Mouse (Mus musculus): ENCODE data around the gene Znrf1. TPM values are rescaled to one million over a fixed set of nuclear protein-coding genes. Genes with fewer than 3 reads are reported as not detected.

Znrf1 gene
- polyA plus RNA-seq, 1 experiment from 2014 or later = 64.1 TPM

DNA sequence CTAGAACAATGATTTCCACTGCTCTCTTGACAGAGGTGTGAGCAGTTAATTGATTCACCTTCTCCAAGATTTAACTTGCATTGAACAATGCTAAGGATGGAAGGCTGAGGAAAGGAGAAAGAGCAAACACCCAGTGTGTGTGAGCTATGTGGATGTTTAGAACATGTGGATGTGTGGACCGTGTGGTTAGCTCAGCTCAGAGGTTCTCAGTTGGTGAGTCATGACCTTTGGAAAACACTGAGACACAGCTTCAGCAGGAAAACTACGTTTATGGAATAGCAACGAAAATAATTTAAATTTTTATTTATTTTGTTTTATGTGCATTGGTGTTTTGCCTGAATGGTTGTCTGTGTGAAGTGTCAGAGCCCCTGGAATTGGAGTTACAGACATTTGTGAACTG is 54.3 kb downstream of the Znrf1 start:
- DNase-seq (ENCODE audit: low spot score) = no peak
- 0 out of 2 replicates have a peak, but pooled peaks cover 2% of the 10 kb centered on the region for H3K4me1 ChIP-seq (replicated peaks; ENCODE audit: control insufficient read depth, insufficient read depth, low read length)
- H3K27me3 ChIP-seq (ENCODE audit: control insufficient read depth, insufficient read depth, low read length) = no peaks in the 10 kb centered on the region
- H3K9me3 ChIP-seq (ENCODE audit: control insufficient read depth, low read length) = no peaks in the 10 kb centered on the region
- H3K9ac ChIP-seq (ENCODE audit: low read length) = no peak overlapping the region
- H3K4me3 ChIP-seq (ENCODE audit: low read depth, low read length) = no peak overlapping the region
- no peak for ATAC-seq (replicated peaks; ENCODE audit: low FRiP score)
- H3K36me3 ChIP-seq (ENCODE audit: control insufficient read depth, insufficient read depth, low read length) = no peaks in the 10 kb centered on the region
- no peak overlapping the region for H3K4me2 ChIP-seq (ENCODE audit: low read depth, low read length, severe bottlenecking)
- H3K27ac ChIP-seq (ENCODE audit: low read depth, low read length) = no peak overlapping the region
- WGBS = 87% methylated on average over 3 of the region's 3 CpGs

DNA sequence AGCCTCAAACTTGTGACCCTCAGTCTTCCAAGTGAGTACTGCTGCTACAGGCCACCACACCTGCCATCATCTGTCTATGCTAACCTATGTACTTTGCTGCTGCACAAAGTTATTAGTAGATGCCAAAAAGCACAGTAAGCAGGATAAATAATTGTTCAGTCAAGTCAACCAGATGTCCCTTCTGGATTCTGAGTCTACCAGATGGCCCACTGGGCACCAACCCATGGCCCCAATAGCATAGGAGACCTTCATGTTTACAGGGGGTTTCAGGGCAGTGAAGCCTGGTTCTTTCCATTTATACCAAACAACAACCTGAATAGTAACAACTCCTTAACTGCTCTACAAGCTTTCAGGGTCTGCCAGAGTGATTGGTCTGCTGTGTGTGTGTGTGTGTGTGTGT is 55.3 kb downstream of the Znrf1 start:
- no peak overlapping the region for H3K4me3 ChIP-seq (ENCODE audit: low read depth, low read length)
- H3K4me2 ChIP-seq (ENCODE audit: low read depth, low read length, severe bottlenecking) = no peak overlapping the region
- no peaks in the 10 kb centered on the region for H3K36me3 ChIP-seq (ENCODE audit: control insufficient read depth, insufficient read depth, low read length)
- no peak overlapping the region for H3K9ac ChIP-seq (ENCODE audit: low read length)
- ATAC-seq (replicated peaks; ENCODE audit: low FRiP score) (no peak), DNase-seq (ENCODE audit: low spot score) (no peak)
- no peaks in the 10 kb centered on the region for H3K27me3 ChIP-seq (ENCODE audit: control insufficient read depth, insufficient read depth, low read length)
- H3K4me1 ChIP-seq (replicated peaks; ENCODE audit: control insufficient read depth, insufficient read depth, low read length) = 0 out of 2 replicates have a peak, but pooled peaks cover 2% of the 10 kb centered on the region
- H3K27ac ChIP-seq (ENCODE audit: low read depth, low read length) = no peak overlapping the region
- H3K9me3 ChIP-seq (ENCODE audit: control insufficient read depth, low read length) = no peaks in the 10 kb centered on the region

DNA sequence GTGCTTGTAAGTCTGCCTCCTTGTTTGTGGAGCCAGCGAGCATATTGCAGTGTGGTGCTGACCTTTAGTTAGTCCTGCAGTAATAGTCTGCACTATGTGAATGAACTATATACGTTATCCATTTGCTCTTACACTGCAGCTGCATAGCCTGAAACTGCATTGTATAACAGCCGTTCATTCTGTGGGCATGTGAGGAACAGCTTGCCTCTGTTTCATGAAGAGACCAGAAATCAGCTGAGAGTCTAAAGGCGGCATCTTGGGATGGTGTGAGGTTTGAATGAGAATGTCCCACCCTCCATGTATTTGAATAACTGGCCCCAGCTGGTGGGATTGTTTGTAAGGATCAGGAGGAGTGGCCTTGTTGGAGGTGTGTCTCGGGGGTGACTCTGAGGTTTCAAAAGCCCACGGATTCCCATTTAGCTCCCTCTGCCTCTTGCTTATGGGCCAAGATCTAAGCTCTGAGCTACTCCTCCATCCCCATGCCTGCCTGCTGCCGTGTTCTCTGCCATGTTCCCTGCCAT is 56.6 kb downstream of the Znrf1 start:
- Histone ChIP-seq H3K9me3 (ENCODE audit: control insufficient read depth, low read length) (no peaks in the 10 kb centered on the region), H3K27ac (ENCODE audit: low read depth, low read length) (no peak overlapping the region), H3K9ac (ENCODE audit: low read length) (no peak overlapping the region), H3K36me3 (ENCODE audit: control insufficient read depth, insufficient read depth, low read length) (no peaks in the 10 kb centered on the region), H3K4me3 (ENCODE audit: low read depth, low read length) (no peak overlapping the region), H3K27me3 (ENCODE audit: control insufficient read depth, insufficient read depth, low read length) (no peaks in the 10 kb centered on the region), H3K4me2 (ENCODE audit: low read depth, low read length, severe bottlenecking) (no peak overlapping the region), H3K4me1 (replicated peaks; ENCODE audit: control insufficient read depth, insufficient read depth, low read length) (0 out of 2 replicates have a peak, but pooled peaks cover 3% of the 10 kb centered on the region)
- 79% methylated on average over 7 of the region's 7 CpGs for WGBS
- no peak for DNase-seq (ENCODE audit: low spot score)
- ATAC-seq (replicated peaks; ENCODE audit: low FRiP score) = no peak

DNA sequence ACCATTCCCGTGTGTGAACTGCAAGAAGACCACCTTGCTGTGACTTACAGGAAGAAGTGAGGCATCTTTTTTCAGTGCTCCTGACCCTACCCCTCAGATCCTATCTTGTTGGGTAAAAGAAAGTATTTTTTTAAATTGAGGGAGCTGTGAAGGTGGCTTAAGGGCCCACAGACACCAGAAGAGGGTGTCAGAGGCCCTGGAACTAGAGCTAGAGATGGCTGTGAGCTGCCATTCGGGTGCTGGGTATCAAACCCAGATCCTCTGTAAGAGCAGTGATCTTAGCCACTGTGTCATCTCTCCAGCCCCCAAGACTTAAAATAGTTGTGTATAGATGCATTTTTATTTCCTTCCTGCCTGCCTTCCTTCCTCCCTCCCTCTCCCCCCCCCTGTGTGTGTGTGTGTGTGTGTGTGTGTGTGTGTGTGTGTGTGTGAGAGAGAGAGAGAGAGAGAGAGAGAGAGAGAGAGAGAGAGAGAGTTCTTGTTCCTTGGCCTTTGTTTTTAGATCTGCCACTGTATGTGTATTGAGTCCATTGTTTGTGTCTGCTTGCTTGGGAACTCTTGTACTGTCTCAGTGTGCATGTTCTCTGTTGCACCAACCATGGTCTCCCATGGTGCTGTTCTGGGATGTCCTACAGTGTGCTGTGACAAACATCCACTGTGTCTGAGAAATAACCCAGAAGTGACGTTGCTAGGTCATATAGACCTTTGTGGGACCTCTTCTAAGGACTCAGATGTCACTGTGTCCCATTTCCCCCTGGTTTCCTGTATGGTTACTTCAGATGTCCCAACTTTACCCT is 58.3 kb downstream of the Znrf1 start:
- Histone ChIP-seq H3K27ac (ENCODE audit: low read depth, low read length) (no peak overlapping the region), H3K36me3 (ENCODE audit: control insufficient read depth, insufficient read depth, low read length) (no peaks in the 10 kb centered on the region), H3K27me3 (ENCODE audit: control insufficient read depth, insufficient read depth, low read length) (no peaks in the 10 kb centered on the region), H3K4me3 (ENCODE audit: low read depth, low read length) (no peak overlapping the region), H3K9me3 (ENCODE audit: control insufficient read depth, low read length) (no peaks in the 10 kb centered on the region), H3K4me2 (ENCODE audit: low read depth, low read length, severe bottlenecking) (no peak overlapping the region), H3K4me1 (replicated peaks; ENCODE audit: control insufficient read depth, insufficient read depth, low read length) (0 out of 2 replicates have a peak, but pooled peaks cover 3% of the 10 kb centered on the region), H3K9ac (ENCODE audit: low read length) (no peak overlapping the region)
- WGBS = 81% methylated on average over 3 of the region's 3 CpGs
- DNase-seq (ENCODE audit: low spot score) (no peak), ATAC-seq (replicated peaks; ENCODE audit: low FRiP score) (no peak)

DNA sequence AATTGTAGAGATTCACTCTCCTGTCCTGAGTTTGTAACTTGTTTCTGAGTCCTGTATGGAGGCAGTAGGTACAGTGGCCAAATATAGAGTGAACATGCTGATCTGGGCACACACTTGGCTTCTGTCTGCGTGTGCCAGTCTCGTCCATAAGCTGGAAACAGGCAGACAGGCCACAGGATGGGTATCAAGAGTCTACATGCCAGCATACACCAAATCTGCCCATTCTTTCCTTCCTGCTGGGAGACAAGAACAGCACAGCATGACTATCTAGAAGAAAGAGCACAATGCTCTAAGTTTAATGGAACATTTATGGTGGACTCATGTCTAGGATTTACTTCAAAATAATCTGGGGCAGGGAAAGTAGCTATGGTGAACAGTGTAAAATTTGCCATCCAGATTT is 59.1 kb downstream of the Znrf1 start:
- WGBS = 98% methylated on average over 2 of the region's 2 CpGs
- H3K27ac ChIP-seq (ENCODE audit: low read depth, low read length) = no peak overlapping the region
- 0 out of 2 replicates have a peak, but pooled peaks cover 3% of the 10 kb centered on the region for H3K4me1 ChIP-seq (replicated peaks; ENCODE audit: control insufficient read depth, insufficient read depth, low read length)
- ATAC-seq (replicated peaks; ENCODE audit: low FRiP score) (no peak), DNase-seq (ENCODE audit: low spot score) (no peak)
- no peaks in the 10 kb centered on the region for H3K9me3 ChIP-seq (ENCODE audit: control insufficient read depth, low read length)
- no peak overlapping the region for H3K9ac ChIP-seq (ENCODE audit: low read length)
- no peaks in the 10 kb centered on the region for H3K36me3 ChIP-seq (ENCODE audit: control insufficient read depth, insufficient read depth, low read length)
- no peak overlapping the region for H3K4me2 ChIP-seq (ENCODE audit: low read depth, low read length, severe bottlenecking)
- no peaks in the 10 kb centered on the region for H3K27me3 ChIP-seq (ENCODE audit: control insufficient read depth, insufficient read depth, low read length)
- H3K4me3 ChIP-seq (ENCODE audit: low read depth, low read length) = no peak overlapping the region

DNA sequence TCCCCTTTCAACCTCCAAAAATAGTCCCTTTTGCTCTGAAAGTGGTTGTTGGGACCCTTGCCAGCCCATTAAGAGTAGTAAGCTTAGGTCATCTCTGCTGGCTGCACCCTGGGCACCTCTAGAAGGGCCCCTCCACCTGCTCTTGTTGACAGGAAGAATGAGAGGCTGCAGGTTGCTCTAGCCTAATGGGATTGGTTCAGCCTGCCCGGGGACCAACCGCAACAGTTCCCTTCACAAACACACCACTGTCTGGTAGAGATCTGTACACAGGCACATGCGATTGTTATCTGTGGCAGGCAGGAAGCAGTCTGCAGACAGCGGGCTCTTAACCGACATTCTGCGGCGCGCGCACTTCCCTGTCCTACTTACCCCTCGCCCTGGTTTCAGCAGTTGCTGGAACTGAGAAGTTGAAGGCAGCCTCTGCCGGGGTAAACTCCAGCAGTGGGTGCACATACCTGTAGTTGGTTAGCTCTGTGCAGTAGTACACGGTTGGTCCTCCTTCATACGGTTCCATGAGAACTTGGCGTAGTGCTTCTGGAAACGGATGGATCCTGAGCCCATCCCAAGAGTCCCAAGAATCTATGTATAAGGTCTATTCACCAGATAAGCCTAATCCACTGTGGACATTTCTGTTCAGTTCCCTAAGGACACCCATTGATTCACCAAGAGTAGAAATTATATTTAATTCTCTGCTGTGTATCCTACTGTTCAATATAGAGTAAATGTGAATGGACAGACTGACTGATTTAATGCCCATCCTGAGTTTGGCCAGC is 60.0 kb downstream of the Znrf1 start:
- WGBS = 93% methylated on average over 15 of the region's 15 CpGs
- H3K27me3 ChIP-seq (ENCODE audit: control insufficient read depth, insufficient read depth, low read length) = no peaks in the 10 kb centered on the region
- no peak for ATAC-seq (replicated peaks; ENCODE audit: low FRiP score)
- no peaks in the 10 kb centered on the region for H3K36me3 ChIP-seq (ENCODE audit: control insufficient read depth, insufficient read depth, low read length)
- H3K4me1 ChIP-seq (replicated peaks; ENCODE audit: control insufficient read depth, insufficient read depth, low read length) = 0 out of 2 replicates have a peak, but pooled peaks cover 3% of the 10 kb centered on the region
- no peak overlapping the region for H3K4me2 ChIP-seq (ENCODE audit: low read depth, low read length, severe bottlenecking)
- H3K9ac ChIP-seq (ENCODE audit: low read length) = no peak overlapping the region
- H3K4me3 ChIP-seq (ENCODE audit: low read depth, low read length) = no peak overlapping the region
- H3K27ac ChIP-seq (ENCODE audit: low read depth, low read length) = no peak overlapping the region
- H3K9me3 ChIP-seq (ENCODE audit: control insufficient read depth, low read length) = no peaks in the 10 kb centered on the region
- DNase-seq (ENCODE audit: low spot score) = no peak

DNA sequence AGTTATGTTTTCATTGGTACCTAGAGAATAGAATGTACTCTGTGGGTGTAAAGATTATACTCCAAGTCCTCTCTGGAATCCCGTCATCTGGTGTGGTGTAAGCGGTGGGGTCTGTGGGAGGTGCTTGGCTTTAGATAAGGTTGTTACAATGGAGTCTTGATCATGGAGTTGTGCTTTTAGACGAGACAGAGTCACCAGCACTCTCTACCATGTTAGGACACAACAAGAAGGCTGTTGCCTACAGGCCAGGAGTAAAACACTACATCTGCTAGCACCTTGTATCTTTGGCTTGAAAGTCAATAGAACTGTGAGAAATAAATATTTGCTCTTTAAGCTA is 60.6 kb downstream of the Znrf1 start:
- Histone ChIP-seq H3K4me1 (replicated peaks; ENCODE audit: control insufficient read depth, insufficient read depth, low read length) (0 out of 2 replicates have a peak, but pooled peaks cover 3% of the 10 kb centered on the region), H3K27me3 (ENCODE audit: control insufficient read depth, insufficient read depth, low read length) (no peaks in the 10 kb centered on the region), H3K4me3 (ENCODE audit: low read depth, low read length) (no peak overlapping the region), H3K9me3 (ENCODE audit: control insufficient read depth, low read length) (no peaks in the 10 kb centered on the region), H3K36me3 (ENCODE audit: control insufficient read depth, insufficient read depth, low read length) (no peaks in the 10 kb centered on the region), H3K4me2 (ENCODE audit: low read depth, low read length, severe bottlenecking) (no peak overlapping the region), H3K9ac (ENCODE audit: low read length) (no peak overlapping the region), H3K27ac (ENCODE audit: low read depth, low read length) (no peak overlapping the region)
- DNase-seq (ENCODE audit: low spot score) (no peak), ATAC-seq (replicated peaks; ENCODE audit: low FRiP score) (no peak)
- WGBS = 70% methylated on average over 3 of the region's 3 CpGs

DNA sequence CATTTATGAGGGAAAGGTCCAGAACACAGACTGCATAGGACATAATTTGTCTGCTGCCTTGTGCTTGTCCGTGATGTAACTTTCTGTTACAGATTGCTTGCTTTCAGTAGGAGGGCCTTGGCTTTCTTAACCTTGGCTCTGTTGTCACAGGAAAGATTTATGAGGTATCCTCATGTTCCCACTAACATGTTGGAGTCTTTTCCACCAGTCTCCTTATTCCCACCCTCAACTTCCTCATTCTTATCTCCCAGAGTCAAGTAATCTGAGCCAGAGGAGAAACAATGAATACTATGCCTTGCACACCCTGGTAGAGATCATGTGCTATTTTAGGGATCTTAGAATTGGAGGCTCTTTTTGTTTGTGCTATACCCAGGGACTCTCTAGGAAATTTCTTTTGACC is 61.4 kb downstream of the Znrf1 start:
- Histone ChIP-seq H3K4me3 (ENCODE audit: low read depth, low read length) (no peak overlapping the region), H3K27ac (ENCODE audit: low read depth, low read length) (no peak overlapping the region)

More for the DNA sequence above, 61.4 kb downstream of the Znrf1 start:
- no peak for ATAC-seq (replicated peaks; ENCODE audit: low FRiP score)
- Histone ChIP-seq H3K9ac (ENCODE audit: low read length) (no peak overlapping the region), H3K4me1 (replicated peaks; ENCODE audit: control insufficient read depth, insufficient read depth, low read length) (0 out of 2 replicates have a peak, but pooled peaks cover 3% of the 10 kb centered on the region), H3K27me3 (ENCODE audit: control insufficient read depth, insufficient read depth, low read length) (no peaks in the 10 kb centered on the region), H3K4me2 (ENCODE audit: low read depth, low read length, severe bottlenecking) (no peak overlapping the region), H3K9me3 (ENCODE audit: control insufficient read depth, low read length) (no peaks in the 10 kb centered on the region), H3K36me3 (ENCODE audit: control insufficient read depth, insufficient read depth, low read length) (no peaks in the 10 kb centered on the region)
- 78% methylated on average over 1 of the region's 1 CpGs for WGBS
- DNase-seq (ENCODE audit: low spot score) = no peak
